Mouse (Mus musculus) spleen, postnatal 36 days (tissue): ENCODE data around the gene Fndc3b.

ENCODE experiments used
- DNase-seq, 2 experiments: peaks; one replicate each; pipeline ENCODE4 v3.0.0; 2022; ENCODE audit warnings: low spot score in 2 of 2, mixed read lengths in 1 of 2

Fndc3b gene

DNA sequence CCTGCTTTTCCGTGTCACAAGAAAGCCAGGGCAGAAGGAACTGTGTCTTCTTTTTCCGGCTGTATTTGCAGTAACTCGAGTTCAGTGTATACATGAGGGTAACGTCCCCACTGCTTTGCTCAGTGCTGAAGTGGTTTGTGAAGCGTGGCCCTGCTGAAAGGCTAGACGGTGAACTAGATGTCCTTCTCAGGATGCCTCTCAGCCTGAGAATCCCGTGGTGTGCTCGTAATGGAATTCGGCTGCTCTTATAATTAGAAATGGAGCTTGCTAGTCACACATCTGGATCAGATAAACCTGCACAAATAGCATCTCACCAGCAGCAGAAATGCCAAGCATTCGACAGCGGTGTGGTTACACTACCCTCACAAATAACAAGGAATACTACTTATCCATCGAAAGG lies 40.7 kb downstream of the Fndc3b start:
- no peak for DNase-seq

DNA sequence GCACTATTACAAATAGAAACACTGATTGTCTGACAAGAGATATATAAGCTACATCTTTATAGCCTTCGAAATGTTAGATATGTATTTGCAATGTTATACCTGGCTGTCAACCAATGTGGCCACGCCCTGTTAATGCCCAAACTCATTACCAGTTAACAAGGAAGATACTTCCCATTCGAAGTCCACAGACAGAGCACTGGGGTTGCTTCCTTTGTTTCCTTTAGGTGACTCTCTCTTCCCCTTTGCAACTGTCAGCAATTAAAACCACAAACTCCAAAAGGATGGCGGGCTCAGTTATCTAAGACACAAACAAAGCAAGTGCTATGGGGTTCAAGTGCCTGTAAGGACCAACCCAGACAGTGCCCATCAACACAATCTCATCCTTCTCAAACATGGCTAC lies 43.8 kb downstream of the Fndc3b start:
- DNase-seq, result no peak

DNA sequence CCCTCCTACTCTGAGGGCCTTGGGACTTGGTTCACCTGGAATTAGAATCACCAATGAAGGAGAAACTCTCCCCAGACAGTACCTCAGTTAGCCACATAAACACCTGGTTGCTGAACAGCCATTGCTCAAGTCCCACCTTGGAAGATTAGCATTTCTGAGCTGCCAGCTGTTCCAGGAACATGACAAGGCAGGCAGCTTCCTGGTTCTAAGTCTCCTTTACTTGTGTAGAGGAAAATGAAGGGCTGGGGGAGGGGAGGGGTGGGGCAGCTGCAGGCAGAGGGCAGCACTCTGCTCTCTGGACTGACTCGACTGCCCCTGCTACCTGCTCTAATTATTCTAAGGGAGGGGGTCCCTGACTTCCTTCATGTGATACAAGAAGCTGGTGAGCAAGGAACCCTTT lies 45.8 kb downstream of the Fndc3b start:
- DNase-seq, result no peak

DNA sequence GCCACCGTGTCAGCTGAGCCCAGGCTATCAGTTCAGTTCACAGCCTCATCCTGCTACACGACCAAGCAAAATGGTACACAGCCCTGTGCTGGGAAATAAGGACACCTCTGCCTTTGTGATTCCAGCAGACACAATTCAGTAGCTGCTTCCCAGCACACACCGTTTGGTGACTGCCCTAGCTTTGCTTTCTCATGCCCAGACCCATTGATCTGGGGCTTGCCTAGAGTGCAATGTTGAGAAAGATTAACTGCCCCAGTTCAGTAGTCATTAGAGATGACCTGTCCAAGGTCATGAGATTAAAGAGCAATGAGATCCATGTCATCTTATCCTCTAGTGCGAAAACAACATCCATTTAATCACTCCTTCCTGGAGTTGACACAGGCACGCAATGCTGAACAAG lies 47.9 kb downstream of the Fndc3b start:
- DNase-seq, result no peak

DNA sequence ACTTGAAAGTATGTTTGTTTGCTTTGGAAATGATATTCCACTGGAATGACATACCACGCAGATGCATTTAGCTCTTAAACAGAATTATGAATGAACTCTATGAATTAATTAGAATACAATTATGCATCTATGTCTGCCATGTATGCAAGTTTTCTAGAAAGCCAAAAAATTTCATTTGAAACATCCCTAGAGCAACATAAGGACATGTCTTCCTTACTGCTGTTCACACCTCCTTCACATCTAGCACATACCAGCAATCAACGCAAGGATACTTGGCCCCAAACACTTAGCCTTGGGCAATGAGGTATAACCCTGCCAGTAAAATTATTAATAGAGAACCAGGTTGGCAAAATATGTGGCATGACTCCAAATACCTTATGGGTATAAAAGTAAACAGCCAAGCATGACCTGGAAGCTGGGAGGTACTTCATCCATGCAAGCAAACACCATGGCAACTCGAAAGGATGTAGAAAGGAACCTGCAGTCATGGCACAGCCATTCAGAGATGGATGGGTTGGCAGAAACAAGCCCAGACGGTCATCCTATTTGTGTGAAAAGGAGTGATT lies 52.8 kb downstream of the Fndc3b start:
- DNase-seq, result no peak

DNA sequence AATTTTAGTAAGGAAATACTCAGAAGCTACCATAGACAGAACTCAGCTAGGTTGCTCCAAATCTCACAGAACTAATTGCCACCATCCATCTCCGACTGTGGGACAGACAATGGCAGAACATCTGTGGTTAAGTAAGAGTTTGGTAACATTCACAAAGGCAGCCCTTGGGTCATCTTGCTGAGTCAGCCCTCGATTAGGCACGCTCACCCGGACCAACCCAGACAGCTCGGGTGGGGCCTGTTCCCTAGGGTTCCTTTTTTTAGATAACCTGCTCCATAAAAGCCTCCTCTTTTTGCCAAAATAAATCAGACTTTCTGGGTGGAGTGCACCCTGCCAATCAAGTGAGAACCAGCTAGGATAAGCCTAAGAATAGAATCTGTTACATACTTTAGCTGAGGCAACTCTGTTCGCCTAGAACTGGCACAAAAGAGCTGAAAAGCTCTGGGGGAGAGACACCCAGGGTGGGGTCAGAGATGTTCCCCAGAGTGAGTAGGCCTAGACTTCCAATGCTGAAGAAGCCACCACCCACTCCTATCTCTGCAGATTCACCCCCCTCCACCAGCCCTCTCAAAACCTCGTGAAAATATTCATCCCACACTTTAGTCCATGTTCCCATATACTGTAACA lies 54.2 kb downstream of the Fndc3b start:
- peak in 1 of 2 experiments; percentile 6 for DNase-seq

DNA sequence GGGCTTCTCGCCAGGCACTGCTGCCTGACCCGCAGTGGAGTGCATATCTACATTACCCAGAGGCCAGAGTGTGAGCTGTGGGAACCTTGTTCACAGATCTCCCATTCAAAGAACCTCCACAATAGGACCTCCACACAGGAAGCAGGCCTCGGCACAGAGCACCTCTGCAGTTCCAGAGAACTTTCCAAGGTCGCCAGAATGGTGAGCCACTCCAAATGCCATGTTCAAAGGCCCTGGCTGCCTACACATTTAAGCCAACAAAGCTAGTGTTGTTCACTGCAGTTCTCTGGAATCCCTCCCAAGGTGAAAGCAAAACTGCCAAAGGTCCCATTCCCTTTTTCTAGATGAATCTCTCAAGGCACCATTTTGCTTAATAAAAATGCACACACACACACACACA lies 55.4 kb downstream of the Fndc3b start:
- no peak for DNase-seq

DNA sequence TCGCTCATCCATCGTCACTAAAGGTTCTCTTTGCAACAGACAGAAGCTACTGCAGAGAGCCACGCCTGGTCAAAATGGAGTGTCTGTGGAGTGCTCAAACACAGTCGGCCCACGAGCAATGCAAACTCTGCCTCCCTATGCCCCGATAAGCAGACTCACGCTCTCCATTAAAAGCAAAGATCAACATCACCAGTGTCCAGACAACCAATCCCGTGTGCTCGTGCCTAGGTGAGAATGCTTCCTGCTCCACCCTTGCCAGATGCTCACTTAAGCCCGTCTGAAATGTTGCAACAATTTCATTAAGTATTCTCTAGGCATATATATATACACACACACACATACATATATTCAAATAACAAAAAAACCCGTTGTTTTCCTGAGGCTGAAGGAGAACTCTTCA lies 56.1 kb downstream of the Fndc3b start:
- DNase-seq, result no peak

DNA sequence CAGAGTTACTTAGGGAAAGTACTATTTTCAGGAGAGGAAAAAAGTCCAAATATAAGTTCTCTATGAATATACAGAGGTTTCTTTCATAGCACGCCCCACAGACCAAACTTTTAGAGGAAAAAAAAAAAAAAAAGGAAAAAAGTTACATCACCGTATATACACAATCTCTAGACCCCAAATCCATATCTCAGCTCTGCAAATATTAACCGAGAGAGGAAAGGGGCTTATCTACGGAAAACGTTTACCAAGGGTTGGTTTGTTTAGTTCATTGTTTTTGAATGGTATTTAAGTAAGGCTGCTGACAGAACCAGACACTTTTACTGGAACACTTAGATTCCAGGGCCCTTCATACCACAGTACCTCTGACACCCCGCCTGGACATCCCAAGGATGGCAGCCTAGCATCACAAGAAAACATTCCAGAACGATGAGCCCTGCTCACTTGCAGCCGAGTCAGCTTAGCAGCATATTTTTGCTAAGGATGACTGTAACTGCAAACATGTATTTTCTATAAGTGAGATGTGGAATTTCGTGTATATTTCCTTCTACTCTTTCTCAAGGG lies 58.6 kb downstream of the Fndc3b start:
- no peak for DNase-seq

DNA sequence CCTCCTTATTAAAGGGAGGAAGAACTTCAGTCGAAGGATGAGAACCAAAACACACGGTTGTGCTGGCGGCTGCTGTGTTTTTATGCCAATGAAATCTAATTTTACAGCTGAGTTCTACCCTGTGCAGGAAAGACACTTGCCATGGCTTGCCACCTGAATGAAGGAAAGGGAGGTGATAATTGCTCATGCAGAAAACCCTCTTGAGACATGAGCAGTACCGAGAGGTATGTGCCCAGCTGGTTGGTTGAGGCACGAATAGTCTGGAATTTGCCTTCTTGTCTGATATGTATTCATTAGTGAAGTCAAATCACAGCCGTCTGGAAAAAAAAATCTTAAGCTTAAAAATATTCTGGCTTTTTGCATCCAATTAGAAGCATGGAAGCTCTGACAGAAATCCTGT lies 59.4 kb downstream of the Fndc3b start:
- no peak for DNase-seq

DNA sequence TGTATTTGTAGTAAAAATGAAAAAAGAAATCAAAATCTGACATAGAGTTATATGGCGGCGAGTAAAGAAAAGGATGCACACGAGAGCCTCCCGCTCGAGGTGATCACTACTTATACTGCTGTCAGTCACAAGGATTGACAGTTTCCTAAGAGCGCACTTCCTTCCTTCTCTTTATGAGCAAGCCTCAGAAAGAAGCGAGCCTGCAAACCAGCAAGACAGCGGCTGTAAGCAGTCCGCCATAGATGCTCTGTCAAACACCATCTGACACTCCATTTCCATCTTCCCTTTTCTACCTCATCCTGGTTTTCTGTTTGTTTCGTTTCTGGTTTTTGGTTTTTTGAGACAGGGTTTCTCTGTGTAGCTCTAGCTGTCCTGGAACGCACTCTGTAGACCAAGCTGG lies 61.0 kb downstream of the Fndc3b start:
- peak; percentile 3 to 7 for DNase-seq

DNA sequence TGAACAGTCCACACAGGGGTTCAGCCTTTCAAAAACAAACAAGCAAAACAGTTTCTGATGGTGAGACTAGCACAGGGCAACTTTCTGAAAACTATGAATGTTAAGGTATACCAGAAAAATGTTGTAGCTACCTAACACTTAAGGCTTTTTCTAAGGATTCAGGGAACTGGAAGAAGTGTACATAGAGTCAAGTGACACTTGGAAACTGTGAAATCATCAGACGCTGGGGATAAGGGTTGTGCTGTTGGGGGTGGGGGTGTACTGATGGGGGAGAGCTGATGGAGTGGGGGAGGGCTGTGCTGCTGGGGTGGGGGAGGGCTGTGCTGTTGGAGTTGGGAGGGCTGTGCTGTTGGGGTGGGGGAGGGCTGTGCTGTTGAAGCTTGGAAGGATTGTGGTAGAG lies 61.8 kb downstream of the Fndc3b start:
- no peak for DNase-seq

DNA sequence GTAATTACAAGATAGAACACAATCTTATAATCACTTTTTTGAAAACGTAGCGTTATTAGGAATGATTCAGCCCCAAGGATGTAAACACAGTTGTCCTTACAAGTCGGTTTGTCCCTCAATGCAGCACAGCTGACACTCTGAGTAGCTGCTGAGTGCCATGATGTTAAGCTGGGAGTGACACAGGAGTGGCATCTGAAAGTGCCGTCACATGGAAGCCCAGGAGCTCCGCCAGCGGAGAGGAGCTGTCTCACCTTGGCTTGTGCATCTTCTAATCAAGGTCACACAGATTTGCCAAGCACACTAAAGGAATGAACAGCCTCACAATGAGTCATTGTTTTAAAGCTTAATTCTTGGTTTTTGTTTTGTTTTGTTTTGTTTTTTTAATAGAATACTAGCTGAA lies 68.7 kb downstream of the Fndc3b start:
- DNase-seq, result no peak

DNA sequence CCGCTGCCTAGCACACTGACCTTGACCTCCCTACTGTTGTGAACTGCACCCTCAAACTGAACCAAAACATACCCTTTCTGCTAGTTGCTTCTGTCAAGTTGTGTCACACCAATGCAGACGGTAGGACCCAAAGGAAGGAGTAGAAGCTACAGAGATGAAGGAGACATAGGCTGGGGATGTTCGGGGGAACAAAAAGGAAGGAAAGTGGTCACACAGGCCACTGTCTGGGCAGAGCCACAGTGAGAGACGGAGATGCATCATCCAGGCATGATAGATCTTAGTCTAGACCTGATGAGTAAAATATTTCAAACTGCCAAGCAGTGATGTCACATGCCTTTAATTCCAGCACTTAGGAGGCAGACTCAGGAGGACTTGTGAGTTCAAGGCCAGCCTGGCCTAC lies 71.4 kb downstream of the Fndc3b start:
- DNase-seq, result no peak

DNA sequence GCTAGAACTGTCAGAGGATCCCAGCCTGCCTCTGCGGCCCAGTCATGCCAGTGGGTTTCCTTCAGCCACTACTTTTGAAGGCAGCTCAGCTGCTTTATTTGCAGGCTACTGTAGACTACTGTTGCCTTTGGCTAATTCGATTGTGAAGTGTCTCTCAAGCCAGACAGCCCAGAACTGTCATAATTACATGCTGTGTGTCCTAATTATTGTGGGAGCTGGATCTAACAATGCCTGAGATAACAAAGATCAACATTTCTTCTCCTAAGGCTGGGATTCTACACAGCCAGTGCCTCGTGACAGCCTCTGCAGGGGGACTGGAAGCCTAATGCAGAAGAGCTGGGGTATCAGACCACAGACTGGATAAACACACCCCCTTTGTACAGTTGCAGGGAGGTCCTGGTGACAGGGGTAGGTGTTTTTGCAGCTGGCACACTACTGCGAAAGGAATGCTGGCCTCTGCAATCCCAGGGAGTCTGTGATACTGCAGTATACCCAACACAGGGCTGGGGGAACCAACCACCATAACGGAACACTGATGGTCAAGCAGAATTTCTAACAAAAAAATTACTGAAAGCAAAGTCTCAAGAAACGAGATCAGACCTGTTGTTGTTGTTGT lies 74.0 kb downstream of the Fndc3b start:
- DNase-seq, result no peak

DNA sequence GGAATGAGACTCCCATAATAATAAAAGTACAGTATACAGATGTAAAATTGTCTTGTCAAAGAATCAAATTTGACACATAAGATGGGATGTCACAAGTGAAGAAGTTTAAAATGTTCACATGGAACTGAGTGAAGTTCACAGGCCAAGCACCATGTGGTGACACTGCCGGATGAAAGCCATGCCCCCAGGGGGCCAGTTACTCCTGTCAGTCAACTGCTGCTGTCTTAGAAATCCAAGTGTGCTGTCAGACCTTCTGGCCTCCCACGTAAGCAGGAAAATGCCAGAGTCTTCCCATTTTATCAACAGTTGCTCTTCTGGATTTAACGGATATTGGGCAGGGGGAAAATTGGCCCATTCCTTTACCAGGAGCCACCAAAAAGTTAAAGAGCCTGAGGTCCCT lies 75.3 kb downstream of the Fndc3b start:
- no peak for DNase-seq

DNA sequence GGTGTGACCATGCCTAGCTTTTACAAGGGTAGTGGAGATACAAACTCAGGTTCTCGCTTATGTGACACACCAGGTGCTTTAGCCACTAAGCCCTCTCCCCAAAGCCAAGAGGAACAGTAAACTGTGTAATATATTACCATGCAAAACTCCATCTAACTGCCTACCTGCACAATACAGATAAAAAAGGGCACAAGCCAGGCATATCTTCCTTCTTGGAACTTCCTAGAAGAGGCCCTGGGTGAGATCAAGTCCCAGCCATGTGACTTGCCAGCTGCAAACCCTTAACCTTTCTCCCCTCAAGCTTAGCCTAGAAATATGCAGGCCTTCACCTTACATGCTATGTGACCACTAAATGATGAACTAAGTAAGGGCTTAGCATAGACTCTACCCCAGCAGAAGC lies 78.2 kb downstream of the Fndc3b start:
- no peak for DNase-seq

DNA sequence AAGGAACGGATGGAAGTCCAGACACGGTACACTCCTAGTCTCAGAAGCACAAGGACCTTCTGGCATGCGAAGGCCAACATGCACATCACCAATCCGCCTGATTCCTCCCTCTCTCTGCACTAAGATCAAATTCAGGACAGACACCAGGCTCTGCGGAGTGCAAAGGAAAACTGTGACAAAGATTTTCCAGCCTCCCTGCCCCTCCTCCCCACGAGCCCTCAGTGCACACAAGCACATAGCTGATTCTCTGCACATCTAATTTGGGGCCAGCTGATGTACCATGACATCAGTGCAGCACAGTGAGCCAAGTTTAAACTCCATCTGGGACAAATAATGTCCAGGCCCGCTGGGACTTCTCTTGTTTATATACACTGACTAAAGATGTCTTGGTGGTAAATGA lies 80.0 kb downstream of the Fndc3b start:
- no peak for DNase-seq

DNA sequence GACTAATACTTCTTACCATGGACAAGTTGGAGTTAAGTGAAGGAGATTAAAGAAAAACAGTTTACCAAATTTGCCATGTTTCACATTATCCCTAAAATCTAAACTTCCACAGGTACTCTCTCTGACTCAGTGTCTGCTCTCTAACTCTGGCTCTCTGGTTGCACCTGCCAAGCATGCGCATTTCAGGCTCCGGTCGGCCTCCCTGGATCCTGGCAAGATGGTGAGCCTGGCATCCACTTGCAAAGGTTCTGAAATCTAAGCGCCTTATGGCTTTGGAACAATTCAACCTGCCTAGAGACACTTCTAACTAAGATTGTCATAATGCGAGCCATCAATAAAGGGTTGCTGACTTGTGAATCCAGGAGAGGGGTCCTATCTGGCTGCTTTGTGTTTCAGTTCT lies 81.4 kb downstream of the Fndc3b start:
- DNase-seq, result no peak

DNA sequence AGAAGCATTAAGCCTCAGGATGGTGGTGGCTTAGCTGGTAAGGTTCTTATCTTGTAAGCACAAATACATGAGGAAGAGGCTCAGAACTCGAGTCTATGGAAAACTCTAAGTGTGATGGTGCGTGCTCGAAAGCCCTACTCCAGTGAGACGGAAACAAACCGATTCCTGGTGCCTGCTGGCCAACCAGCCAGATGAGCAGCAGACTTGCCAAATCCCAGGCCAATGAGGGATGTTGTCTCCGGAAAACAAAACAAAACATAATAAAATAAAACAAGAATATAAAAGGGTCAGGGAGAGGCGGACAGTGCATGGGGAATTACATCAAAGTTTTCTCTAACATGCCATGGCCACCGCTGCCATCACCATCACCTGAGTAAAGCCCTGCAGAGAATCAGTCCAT lies 84.8 kb downstream of the Fndc3b start:
- DNase-seq, result no peak

DNA sequence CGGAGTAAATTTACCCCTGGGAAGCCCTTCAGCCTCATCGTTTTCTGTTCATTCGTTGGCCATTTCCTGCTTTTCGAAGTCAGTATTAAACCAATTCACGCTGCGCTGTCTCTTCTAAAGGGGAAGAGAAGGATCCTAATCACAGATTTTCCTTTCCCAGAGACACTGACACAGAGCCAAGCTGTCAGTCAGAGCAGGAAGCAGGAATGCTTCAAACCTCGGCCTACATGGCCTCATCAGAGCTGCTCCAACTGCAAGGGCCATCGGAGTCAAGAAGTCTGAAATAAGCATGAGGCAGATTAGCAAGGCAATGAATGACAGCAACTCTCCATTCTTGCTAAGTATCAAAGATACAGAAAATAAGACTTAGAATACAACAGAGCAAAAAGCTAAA lies 85.5 kb downstream of the Fndc3b start:
- DNase-seq, result no peak

DNA sequence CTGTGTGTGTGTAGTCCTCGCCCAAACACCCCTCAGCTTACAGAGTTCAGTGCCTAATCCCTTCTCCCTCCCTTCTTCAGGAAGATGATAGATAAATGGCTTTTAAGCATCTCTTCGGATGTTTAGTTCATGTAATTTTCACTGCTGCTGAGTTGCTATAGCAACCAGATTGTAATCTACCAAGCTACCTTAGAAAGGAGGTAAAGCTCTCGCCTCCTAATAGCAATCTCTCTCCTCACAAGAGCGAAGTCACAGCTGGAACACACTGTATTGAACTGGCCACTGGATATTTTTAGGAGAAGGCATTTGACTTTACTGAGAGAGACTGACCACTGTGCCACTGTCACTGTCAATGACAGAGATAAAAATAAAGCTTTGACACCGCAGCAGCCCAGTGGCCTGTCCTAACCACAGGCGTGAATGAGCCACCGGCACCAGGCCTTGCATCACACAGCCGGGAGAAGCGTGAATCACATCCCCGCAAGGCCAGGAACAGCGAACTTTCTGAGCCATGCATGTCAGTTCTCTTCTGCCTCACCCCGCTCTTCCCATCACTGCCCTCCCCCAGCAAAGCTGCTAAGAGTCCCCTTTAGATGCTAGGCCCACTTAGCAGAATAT lies 86.0 kb downstream of the Fndc3b start:
- DNase-seq, result no peak

DNA sequence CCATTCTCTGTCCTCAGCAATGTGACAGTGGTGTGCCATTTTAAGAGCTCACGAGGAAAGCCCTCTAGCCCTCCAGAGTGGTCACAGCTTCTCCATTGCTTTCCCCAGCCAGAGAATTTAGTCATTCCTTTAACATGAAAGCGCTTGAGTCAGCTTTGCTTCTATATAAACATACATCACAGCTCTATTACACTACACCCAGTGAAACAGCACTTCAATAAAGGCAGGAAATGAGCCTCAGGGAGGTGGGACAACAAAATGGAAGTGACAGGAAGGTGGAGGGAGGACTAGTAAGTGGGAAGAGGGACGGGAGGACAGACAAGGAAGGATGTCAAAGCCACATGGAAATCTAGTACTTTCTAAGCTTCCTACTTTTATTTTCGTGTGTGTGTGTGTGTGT lies 88.7 kb downstream of the Fndc3b start:
- no peak for DNase-seq
